In genomic region chr9:70891431-70892133, GRCm38 (mm10) we compare ENCODE assay signal across 7 mouse cellular contexts.
DNase-seq lines count a peak whose midpoint lies in the region; ATAC-seq and TF ChIP-seq lines count a peak whose summit lies in the region.

No protein-coding gene starts in this region.

- peaks cover 17% of the 10 kb centered on the region for H3K4me1 ChIP-seq in heart, embryonic 13.5 days
- peaks cover 8% of the 10 kb centered on the region for H3K4me1 ChIP-seq in olfactory bulb, adult 2 months (ENCODE audit: control insufficient read depth, insufficient read depth, low read length)
- no peaks in the 10 kb centered on the region for H3K4me1 ChIP-seq in hindbrain, embryonic 11.5 days (replicated peaks; ENCODE audit: control insufficient read depth, insufficient read depth, low read length)

- no peak for TF ChIP-seq CTCF in olfactory bulb, adult 2 months (IDR thresholded peaks at IDR 0.05; ENCODE audit: insufficient read depth, low read depth, low read length)

- DNase-seq in CD4-positive helper T cell, adult 2 months (ENCODE audit: low read depth, low spot score), result peak; percentile 30
- peak; percentile 65 for DNase-seq in MEL-GATA-1-ER (ENCODE audit: extremely low read depth, low read depth)
- DNase-seq in layer of hippocampus, postnatal 14 days (ENCODE audit: low spot score in 2 of 2), result peak; percentile 29 to 42
- no peak for DNase-seq in hindbrain, embryonic 11.5 days (ENCODE audit: low spot score)
- DNase-seq in gastrocnemius, adult 18-20 months (ENCODE audit: low spot score), result no peak

- no peak overlapping the region for H3K4me2 ChIP-seq in heart, embryonic 13.5 days
- H3K4me2 ChIP-seq in hindbrain, embryonic 11.5 days (replicated peaks; ENCODE audit: low read depth, low read length), result no peak overlapping the region

- no peak for ATAC-seq in heart, embryonic 13.5 days (ENCODE audit: extremely low read depth, insufficient number of reproducible peaks, low FRiP score, low TSS enrichment)
- ATAC-seq in hindbrain, embryonic 11.5 days (ENCODE audit: low FRiP score), result no peak

- no peaks in the 10 kb centered on the region for H3K36me3 ChIP-seq in heart, embryonic 13.5 days
- no peaks in the 10 kb centered on the region for H3K36me3 ChIP-seq in hindbrain, embryonic 11.5 days (ENCODE audit: control insufficient read depth, insufficient read depth, low read length)

- no peak for TF ChIP-seq POLR2A in olfactory bulb, adult 2 months (IDR thresholded peaks at IDR 0.05; ENCODE audit: insufficient read depth, low read depth, low read length)

- H3K9me3 ChIP-seq in heart, embryonic 13.5 days, result no peaks in the 10 kb centered on the region
- H3K9me3 ChIP-seq in hindbrain, embryonic 11.5 days (ENCODE audit: control insufficient read depth, low read length), result no peaks in the 10 kb centered on the region

- no peaks in the 10 kb centered on the region for H3K27me3 ChIP-seq in heart, embryonic 13.5 days (replicated peaks)
- no peaks in the 10 kb centered on the region for H3K27me3 ChIP-seq in hindbrain, embryonic 11.5 days (ENCODE audit: control insufficient read depth, insufficient read depth, low read length)

- H3K9ac ChIP-seq in heart, embryonic 13.5 days, result no peak overlapping the region
- H3K9ac ChIP-seq in hindbrain, embryonic 11.5 days (ENCODE audit: low read depth, low read length), result no peak overlapping the region

- 32% methylated on average over 8 of the region's 8 CpGs for WGBS in heart, embryonic 13.5 days
- 23% methylated on average over 8 of the region's 8 CpGs for WGBS in olfactory bulb, adult 2 months
- 64% methylated on average over 8 of the region's 8 CpGs for WGBS in hindbrain, embryonic 11.5 days

- H3K4me3 ChIP-seq in heart, embryonic 13.5 days, result no peak overlapping the region
- no peak overlapping the region for H3K4me3 ChIP-seq in olfactory bulb, adult 2 months (ENCODE audit: insufficient read depth, low read depth, low read length)
- no peak overlapping the region for H3K4me3 ChIP-seq in hindbrain, embryonic 11.5 days (ENCODE audit: low read depth, low read length)

- H3K27ac ChIP-seq in heart, embryonic 13.5 days (replicated peaks), result peak overlapping the region; percentile 20; the same call in 1 of the 2 replicates
- H3K27ac ChIP-seq in olfactory bulb, adult 2 months (ENCODE audit: insufficient read depth, low read depth, low read length), result peak overlapping the region; percentile 34; the same call in 1 of the 2 replicates
- H3K27ac ChIP-seq in hindbrain, embryonic 11.5 days (ENCODE audit: low read depth, low read length), result no peak overlapping the region

Comparison
In these comparisons a context has a peak if more than half of its experiments do, and no peak if none do; other contexts are left out.
1. DNase-seq: peak in CD4-positive helper T cell, adult 2 months (single experiment), MEL-GATA-1-ER (single experiment) and layer of hippocampus, postnatal 14 days (2 of 2); none in hindbrain, embryonic 11.5 days (single experiment) and gastrocnemius, adult 18-20 months (single experiment).